Mouse (Mus musculus) testis, postnatal 10 days (tissue): ENCODE results near the gene Tmem233.

Experiments used
- DNase-seq: peaks from one replicate; pipeline ENCODE4 v3.0.0; 2021; ENCODE audit warnings: low spot score

The Tmem233 gene

GRCm38 (mm10) chr5:116004271-116004670 is 78.8 kb downstream of the Tmem233 start:
- DNase-seq, result no peak

- DNase-seq, result no peak
These were observed 79.2 kb downstream of the Tmem233 start for GRCm38 (mm10) chr5:116003825-116004224.

GRCm38 (mm10) chr5:116003154-116003553 is 79.9 kb downstream of the Tmem233 start:
- no peak for DNase-seq

- no peak for DNase-seq
These were observed 85.7 kb downstream of the Tmem233 start for GRCm38 (mm10) chr5:115997376-115997775.

- DNase-seq, result no peak
These were observed 88.9 kb downstream of the Tmem233 start for GRCm38 (mm10) chr5:115994101-115994500.

GRCm38 (mm10) chr5:115991717-115992116 is 91.3 kb downstream of the Tmem233 start:
- DNase-seq, result no peak
